Mouse (Mus musculus) brain, embryonic 18.5 days (tissue): ENCODE data around the gene Trpc1.

Source experiments
- DNase-seq: peaks from one replicate; pipeline ENCODE4 v3.0.0-alpha.2; 2012; ENCODE audit warnings: low read depth, low spot score

Gene Trpc1

DNA sequence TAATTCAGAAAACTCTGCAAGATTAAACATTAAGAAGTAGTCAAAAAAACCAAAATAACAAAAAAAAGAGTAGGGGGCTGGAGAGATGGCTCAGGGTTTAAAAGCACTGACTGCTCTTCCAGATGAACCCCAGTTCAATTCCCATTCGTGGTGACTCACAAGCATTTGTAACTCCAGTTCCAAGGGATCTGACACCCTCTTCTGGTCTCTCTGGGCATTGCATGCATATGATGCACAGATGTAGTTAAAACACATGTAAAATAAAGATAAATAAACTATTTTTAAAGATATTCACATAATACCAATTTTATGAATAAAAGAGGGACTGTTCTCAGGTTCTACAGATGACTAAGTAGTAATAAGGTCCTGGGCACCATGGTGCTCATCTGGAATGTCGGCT, 52.4 kb downstream of the Trpc1 start:
- DNase-seq = no peak

DNA sequence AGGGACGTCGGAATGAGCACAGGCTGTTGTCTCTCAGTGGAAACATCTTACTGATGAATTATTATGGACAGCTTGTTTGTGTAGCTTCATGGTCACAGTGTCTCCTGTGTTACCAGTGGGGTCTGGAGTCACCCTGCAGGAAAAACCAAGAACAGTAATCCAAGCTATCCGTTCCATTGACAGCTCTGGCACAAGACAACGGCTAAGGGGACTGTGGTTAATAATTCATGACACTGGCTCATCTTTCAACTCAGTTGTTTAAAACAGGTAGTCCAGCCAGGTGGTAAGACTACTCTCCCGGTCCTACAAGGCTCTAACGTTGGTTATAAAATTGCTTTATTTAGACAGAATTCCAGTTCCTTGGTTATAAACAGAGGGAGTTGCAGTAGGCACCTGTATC, 53.6 kb downstream of the Trpc1 start:
- no peak for DNase-seq

DNA sequence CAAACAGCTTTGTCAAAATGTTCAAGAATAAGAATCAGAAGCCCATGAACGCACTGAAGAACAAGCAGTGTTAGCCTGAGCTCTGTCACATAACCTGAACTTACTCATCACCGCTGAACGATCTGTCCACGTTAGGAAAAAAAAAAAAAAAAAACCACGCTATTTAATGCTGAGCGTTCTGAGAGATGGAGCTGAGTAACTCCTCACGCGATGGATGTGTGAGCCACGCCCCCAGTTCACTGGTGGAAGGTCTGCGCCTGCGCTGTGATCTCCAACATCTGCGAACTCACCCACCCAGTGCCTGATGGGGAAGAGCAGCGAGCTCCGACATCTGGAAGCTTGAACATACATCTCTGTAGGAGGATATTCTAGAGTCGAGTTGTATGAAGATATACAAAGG, 55.2 kb downstream of the Trpc1 start:
- DNase-seq = no peak

DNA sequence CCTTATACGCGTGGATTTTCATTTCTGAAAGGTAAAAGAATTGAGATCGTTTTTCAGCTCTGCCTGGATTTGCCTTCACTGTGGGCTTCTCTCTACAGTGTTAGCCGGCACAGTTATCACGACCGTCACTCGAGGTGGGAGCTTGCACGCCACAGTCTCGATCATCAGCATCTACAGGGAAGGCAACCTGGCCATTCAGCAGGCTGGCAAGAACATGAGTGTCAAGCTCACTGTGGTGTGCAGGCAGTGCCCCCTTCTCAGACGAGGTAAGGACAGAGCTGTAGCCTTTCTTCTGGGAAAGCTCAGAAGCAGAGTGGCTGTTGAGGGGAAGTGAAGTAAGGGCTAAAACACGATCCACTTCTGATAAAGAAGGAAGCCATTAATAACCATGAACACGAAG, 55.6 kb downstream of the Trpc1 start:
- no peak for DNase-seq

DNA sequence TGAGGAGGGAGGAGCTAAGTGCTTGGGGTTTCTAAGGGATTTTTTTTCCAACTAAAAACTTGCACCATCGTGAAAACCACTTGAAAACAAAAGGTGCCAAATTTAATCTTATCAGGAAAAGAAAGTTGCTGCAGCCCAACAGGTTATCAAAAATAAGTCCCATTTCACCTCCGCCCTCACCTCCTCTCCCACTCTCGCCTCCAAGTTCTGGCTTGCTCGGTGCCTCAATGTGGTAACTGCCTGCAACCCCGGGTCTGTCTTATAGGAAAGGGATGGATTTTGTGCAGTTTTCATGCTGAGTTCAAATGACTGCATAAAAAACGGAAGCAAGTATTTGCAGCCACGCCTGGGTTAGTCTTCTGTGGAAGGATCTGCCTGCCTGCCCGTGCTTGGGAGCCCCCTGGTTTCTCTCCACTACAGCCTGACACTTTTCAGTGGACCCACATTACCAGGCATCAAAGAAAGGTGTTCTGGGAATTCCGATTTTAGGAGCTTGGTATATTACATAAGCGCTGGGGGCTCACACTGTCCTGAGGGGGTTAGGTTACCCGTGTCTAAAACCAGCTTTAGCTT, 56.6 kb downstream of the Trpc1 start:
- DNase-seq = no peak

DNA sequence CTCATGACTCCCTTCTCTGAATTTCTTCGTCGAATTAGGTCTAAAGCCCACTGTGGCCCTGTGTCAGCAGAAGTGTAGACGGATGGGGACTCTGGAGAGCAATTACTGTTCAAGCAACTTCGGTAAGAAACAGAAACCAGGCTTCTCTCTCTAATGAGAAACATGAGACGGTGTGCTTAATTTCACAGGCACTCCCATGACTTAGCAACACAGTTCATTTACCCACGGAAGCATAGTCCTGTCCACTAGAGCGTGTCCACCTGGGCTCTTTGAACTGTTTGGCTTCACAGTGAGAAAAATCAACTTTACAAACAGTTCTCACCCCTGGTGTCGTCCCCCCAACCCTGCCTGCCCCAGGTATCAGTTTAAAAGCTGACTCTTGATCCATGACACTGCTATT, 57.4 kb downstream of the Trpc1 start:
- no peak for DNase-seq

DNA sequence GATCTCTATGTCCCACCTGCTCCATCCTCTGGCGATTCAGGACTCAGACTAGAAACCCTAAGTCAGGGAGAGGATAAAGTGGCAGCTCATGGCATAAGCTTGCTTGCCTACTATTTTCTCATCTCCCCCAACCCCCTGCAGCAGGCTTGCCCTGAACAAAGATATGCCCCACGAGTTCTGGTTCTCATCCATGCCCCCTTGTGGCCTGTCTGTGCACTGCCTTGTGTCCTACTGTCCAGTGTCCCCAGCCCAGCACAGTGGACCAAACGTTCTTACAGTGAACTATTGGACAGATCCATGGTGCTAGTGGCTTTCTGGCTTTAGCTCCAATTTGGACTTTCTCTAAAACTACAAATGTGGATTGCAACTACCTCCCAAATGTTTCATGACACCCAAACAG, 62.1 kb downstream of the Trpc1 start:
- no peak for DNase-seq

DNA sequence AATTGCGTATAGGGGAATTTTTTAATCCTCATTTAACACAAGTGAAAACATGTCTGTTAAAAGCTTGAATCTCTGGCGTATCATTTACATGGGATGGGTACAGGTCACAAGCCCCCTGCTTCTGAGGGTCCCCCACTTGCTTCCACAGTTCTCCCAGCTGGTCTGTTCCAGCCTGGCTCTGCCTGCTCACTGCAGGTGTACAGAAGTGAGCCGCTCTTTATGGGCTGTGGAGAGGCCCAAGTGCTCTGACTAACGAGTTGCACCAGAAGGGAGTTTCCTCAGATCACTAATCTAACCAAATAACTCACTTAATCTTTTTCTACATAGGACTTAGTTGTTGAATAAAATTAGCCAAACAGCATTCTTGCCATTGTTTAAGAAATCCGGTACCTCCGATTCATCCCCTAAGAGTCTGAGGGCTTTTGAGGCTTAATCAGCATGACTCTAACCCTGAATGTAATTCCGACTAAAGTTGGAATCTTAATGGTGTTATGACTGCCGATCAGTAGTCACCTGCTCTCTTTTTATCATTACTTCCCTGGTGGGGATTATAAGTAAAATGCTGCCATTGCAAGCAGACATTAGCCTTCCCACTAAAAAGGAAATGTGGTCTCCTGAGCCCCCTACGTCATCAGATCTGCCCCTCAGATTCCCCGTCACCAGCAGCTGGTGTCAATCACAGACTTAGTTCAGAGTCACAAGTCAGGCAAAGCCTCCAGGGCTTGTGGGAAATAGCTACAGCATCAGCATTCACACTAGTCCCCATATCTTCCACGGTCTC, 64.3 kb downstream of the Trpc1 start:
- no peak for DNase-seq

DNA sequence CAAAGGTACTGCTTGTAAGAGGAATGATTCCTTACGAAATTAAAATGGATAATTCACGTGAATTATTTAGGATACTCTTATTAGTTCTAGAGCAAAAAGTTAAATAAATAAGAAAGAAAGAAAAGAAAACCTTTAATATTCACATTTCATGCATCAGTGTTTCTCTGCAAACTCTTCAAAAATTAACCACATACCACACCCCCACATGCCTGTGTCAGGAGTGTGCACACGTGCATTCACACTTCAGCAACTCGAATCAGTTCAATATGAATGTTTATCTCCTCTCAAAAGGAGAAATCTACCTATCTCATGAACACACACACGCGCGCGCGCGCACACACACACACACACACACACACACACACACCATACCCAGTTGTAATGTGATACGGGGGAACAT, 69.5 kb downstream of the Trpc1 start:
- no peak for DNase-seq

DNA sequence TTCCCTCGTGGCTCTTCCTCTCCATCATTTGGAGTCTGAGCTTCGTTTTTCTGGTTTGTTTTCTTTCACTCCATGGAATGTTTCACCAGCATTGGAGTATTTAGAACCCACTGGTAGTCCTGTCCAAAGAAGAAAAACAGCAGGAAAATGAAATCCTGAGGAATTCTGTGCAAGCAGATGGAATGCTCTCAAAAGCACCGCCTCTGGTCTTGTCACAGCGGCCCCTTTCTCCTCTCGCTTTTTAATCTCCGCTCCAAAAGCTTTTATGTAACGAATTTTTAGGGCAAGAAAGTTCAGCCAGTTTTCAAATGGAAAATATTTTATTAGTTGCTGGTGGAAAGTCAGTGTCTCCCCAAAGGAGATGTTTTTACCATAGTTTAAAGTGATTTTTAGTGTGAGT, 70.2 kb downstream of the Trpc1 start:
- DNase-seq = no peak

DNA sequence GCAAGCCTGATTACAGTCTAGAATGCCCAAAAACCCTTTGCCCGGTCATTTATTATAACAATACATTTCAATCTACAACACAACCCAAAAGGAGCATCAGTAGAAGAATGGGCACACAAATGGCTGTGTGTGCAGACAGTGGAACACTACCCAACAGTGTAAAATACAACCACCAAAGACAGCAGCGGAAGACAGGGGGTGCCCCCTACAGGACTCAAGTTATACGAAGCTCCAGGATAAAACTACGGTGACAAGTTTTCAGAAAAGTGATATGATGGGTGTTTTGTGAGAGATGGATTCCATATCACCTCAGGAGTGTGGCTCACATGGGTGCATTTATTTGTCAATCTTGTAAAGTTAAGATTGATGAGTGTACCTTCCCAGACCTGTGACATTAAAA, 74.2 kb downstream of the Trpc1 start:
- DNase-seq = no peak

DNA sequence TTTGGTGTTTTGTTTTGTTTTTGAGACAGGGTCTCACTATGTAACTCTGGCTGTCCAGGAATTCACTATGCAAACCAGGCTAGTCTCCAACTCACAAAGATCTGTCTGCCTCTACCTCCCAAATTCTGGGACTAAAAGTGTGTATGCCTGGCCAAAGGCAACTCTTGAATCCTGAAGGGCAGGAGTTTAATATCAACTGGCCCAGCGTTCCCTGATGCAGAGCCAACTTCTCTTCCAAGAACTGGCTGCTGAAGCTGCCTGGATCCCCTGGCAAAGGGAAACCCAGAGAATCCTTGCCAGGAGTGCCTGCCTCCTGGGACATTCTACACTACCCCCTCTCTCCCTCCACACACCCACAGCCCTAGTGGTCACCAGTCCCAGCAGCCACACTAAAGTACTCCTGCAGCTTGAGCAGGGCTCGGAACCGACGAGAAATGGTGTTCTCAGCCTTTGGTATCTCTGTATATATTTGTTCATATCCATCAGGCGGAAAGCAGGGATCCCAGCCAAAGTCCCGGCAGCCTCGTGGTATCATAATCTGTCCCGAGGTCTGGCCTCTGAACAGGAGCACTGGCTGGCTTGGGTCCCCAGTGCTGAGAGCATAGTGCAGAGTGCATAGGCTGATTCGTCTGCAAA, 75.0 kb downstream of the Trpc1 start:
- no peak for DNase-seq

DNA sequence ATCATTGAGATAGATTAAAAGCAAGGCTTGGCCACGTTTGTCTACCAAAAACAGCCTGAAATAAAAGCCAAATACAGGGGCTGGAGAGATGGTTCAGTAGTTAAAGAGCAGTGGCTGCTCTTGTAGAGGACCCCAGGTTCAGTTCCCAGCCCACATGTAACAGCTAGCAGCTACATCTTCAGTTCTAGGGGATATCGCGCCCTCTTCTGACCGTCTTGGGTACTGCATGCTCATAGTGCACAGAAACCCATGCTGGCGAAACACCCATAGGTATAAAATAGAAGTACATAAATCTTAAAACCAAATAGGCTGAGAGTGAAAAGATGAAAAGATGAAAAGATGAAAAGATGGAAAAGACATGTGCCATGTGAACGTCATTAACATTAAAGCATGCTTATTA, 77.4 kb downstream of the Trpc1 start:
- no peak for DNase-seq

DNA sequence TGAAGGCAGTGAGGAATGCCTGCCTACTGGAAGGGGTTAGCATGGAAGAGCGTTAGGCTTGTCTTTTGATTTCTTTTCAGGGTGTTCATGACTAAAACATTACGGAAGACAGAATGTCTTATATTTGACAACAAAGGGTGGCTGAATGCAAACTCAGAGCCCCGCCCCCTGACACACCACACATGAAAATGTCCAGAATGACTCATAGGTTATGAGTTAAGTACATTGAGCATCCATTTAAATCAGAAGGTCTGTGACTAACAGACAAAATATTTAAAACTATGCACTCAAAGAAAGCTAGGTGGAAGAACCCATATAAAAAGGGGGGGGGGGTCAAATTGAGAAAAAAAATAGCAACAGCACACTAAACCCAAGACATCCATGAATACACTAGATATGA, 77.8 kb downstream of the Trpc1 start:
- DNase-seq = no peak

DNA sequence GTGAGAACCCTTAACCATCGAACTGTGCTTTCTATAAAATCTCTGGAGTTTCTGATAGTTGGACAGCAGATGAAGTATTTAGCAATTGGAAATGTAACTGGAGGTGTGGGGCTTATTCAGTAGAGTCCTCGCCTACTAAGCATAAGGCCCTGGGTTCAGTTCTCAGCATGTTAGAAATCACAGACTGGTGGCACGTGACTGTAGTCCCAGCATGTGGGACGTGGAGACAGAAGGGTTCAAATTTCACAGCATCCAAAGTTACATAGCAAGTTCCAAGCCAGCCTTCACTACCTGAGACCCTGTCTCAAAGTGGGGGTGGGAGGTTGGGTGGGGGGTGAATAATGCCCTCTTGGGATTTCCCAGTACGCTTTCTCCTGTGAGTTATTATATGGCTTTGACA, 81.9 kb downstream of the Trpc1 start:
- DNase-seq = no peak

DNA sequence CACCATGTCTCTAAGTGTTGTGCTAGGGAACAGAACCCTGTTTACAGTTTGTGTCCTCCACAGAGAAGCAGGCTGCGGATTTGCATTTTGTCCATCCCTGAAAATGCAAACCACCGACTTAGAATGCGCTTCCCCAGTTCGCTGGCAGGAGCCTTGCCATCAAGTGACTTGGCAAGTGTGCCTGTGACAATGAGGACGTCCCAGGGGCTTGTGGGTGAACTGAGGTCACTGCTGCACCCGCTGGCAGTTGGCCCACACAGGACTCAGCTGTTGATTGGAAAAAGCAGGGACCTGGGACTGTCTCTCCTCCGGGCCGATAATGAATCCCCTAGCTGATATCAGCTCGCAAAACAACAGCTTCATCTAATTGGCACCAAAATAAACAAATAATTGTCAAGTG, 82.3 kb downstream of the Trpc1 start:
- DNase-seq = no peak

DNA sequence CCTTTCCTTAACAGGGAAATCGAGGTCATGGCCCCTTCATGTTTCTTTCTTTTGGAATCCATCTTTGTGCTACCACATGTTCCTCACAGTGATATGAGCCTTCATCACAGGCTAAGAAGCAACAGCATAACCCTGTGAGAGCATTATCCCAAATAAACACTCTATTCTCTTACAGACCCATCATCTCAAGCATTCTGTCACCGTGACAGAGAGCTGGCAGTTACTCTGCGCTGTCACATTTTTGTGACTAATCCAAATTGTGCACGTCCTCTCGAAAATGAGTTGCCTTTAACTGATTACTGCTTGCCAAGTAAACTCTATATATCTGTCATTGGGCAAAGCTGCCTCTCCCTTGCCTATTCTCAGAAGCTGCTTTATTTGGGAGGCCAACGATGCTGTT, 84.3 kb downstream of the Trpc1 start:
- no peak for DNase-seq

DNA sequence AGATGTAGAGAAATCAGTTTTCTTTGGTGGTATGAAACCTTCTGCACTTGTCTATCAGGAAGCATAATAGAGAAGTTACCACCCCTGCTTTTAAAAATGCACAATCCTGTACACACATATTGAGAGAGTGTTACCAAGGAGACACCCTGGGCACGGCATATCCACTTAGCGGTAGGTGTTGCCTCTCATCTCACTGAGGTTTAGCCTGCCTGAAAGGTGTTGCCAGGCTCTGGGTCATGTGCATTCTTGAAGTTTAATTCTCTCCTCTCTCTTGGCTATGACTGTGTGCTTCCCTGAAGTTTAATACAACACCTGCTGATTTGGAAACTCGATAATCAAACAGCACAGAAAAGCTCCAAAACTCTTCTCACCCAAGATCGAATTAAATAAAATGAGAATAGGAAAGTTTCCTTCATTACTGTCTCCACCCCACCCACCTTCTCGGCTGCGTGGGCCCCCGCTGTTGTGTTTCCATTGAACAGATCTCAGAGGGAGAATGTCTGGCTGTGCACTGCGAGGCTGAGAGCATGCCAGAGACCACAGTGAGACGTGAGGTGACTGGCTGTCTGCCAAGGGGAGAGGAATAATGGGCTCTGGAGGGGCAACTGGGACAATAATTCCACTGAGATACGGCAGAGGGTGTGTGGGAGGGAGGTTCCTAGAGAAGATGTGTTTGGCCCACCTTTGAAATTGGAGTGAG, 85.7 kb downstream of the Trpc1 start:
- DNase-seq = no peak

DNA sequence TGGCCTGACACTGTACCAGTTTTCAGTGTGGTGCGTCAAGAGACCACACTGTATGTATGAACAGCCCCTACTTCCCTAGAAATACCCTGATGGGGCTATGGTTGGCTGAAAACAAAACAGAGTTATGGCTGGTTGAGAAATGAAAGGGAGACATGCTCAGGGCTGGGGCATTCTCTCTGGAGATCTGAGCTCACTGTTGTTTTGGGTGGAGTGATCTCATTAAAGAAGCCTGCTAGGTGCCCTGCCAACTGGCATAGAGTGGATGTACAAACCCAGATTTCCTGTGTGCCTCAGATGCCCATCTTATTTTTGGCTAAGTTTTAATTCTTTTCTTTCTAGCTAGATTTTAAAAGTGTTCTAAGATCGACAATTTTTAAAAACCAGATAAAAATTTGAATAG, 92.2 kb downstream of the Trpc1 start:
- DNase-seq = no peak
